ENCODE assay signal across 17 mouse cellular contexts in the genomic region with DNA sequence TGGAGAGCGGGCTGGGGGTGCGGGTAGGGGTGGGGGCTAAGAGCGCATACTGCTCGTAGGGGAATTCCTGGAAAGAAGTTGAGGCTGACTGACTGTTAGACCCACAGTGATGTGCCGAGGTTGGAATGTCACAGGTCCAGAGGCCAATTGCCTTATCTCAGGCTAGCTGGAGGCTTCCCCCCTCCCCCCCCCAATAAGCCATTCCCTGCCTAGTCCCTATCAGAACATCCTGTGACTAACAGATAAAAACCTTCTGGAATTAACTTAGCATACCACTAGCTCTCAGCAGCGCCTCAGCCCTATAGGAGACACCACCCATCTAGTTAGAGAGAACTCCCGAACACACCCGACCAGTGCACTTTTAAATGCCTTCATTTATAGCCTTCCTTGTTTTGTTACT. TPM values are rescaled to one million over a fixed set of nuclear protein-coding genes. Genes with fewer than 3 reads are reported as not detected.
DNase-seq lines count a peak whose midpoint lies in the region; ATAC-seq and TF ChIP-seq lines count a peak whose summit lies in the region.
"Had no signal": no experiment of that assay in that cellular context is flagged by ENCODE, and none has a peak within 500 bp of the region (broad histone marks: within the 10 kb centered on the region; RNA-seq: fewer than 3 reads in every experiment).

No protein-coding gene starts in this region.

- ATAC-seq in lung, postnatal 0 days, result no peak
- ATAC-seq in liver, embryonic 13.5 days (ENCODE audit: low read depth), result peak; percentile 96
- ATAC-seq in frontal cortex, adult (ENCODE audit: low TSS enrichment), result no peak
- ATAC-seq: activated CD4-positive, CD25-positive, alpha-beta regulatory T cell, adult 4 months; forebrain, postnatal 0 days had no signal

- H3K79me2 ChIP-seq in heart, adult 2 months (replicated peaks; ENCODE audit: control insufficient read depth, insufficient read depth, low read length), result no peaks in the 10 kb centered on the region

- H3K4me2 ChIP-seq in lung, postnatal 0 days (replicated peaks; ENCODE audit: low read depth, low read length), result no peak overlapping the region
- peak overlapping the region; percentile 66 for H3K4me2 ChIP-seq in liver, embryonic 13.5 days
- H3K4me2 ChIP-seq: hindbrain, embryonic 13.5 days had no signal

- 42% methylated on average over 8 of the region's 8 CpGs for WGBS in heart, adult 2 months
- WGBS in lung, postnatal 0 days, result 44% methylated on average over 8 of the region's 8 CpGs
- WGBS in liver, embryonic 13.5 days (ENCODE audit: insufficient replicate concordance), result 18% methylated on average over 8 of the region's 8 CpGs

- H3K36me3 ChIP-seq in heart, adult 2 months (ENCODE audit: control insufficient read depth, insufficient read depth, low read length), result peaks cover 11% of the 10 kb centered on the region
- no peaks in the 10 kb centered on the region for H3K36me3 ChIP-seq in lung, postnatal 0 days (ENCODE audit: insufficient read depth, low read length)
- no peaks in the 10 kb centered on the region for H3K36me3 ChIP-seq in liver, embryonic 13.5 days

- intact Hi-C loops in heart, adult 2 months (cut with DNase I), result loop anchor here (5.0 kb wide), 1 partner anchor 33 kb away; a partner anchor contains a TSS
- intact Hi-C loops in heart, postnatal 10 days (cut with DNase I), result no loop called here

- TF ChIP-seq EP300 in heart, adult 2 months (IDR thresholded peaks at IDR 0.05; ENCODE audit: insufficient read depth, low read depth, low read length), result peak; percentile 65
- no peak for TF ChIP-seq EP300 in lung, postnatal 0 days (IDR thresholded peaks at IDR 0.05)

- no peak for TF ChIP-seq CTCF in heart, adult 2 months (IDR thresholded peaks at IDR 0.05)
- TF ChIP-seq CTCF in lung, postnatal 0 days (IDR thresholded peaks at IDR 0.05), result no peak

- H3K27ac ChIP-seq in heart, adult 2 months, result peak overlapping the region; percentile 60
- no peak overlapping the region for H3K27ac ChIP-seq in lung, postnatal 0 days (ENCODE audit: low read length)
- peak overlapping the region; percentile 86 for H3K27ac ChIP-seq in liver, embryonic 13.5 days
- H3K27ac ChIP-seq: embryonic facial prominence, embryonic 10.5 days; hindbrain, embryonic 13.5 days had no signal

- no peak overlapping the region for H3K4me3 ChIP-seq in heart, adult 2 months
- no peak overlapping the region for H3K4me3 ChIP-seq in lung, postnatal 0 days (ENCODE audit: low read depth, low read length)
- peak overlapping the region; percentile 27 for H3K4me3 ChIP-seq in liver, embryonic 13.5 days (replicated peaks)
- H3K4me3 ChIP-seq: embryonic facial prominence, embryonic 10.5 days; hindbrain, embryonic 13.5 days had no signal

- no peaks in the 10 kb centered on the region for H3K9me3 ChIP-seq in lung, postnatal 0 days (ENCODE audit: low read length)
- H3K9me3 ChIP-seq in liver, embryonic 13.5 days (replicated peaks), result no peaks in the 10 kb centered on the region
- H3K9me3 ChIP-seq: embryonic facial prominence, embryonic 10.5 days; hindbrain, embryonic 13.5 days had no signal

- no peak overlapping the region for H3K9ac ChIP-seq in heart, adult 2 months (ENCODE audit: low read depth, low read length)
- H3K9ac ChIP-seq in lung, postnatal 0 days (replicated peaks; ENCODE audit: low read depth), result no peak overlapping the region
- peak overlapping the region; percentile 58 for H3K9ac ChIP-seq in liver, embryonic 13.5 days
- H3K9ac ChIP-seq: forebrain, postnatal 0 days; hindbrain, embryonic 13.5 days had no signal

- TF ChIP-seq POLR2A in heart, adult 2 months (IDR thresholded peaks at IDR 0.05; ENCODE audit: insufficient read depth, low read depth, low read length), result no peak

- no peaks in the 10 kb centered on the region for H3K27me3 ChIP-seq in heart, adult 2 months (ENCODE audit: control insufficient read depth, insufficient read depth, low read length)
- H3K27me3 ChIP-seq in lung, postnatal 0 days (replicated peaks; ENCODE audit: insufficient read depth, low read length), result peaks cover 23% of the 10 kb centered on the region
- H3K27me3 ChIP-seq in liver, embryonic 13.5 days, result no peaks in the 10 kb centered on the region
- H3K27me3 ChIP-seq: hindbrain, embryonic 13.5 days had no signal

- peaks cover 43% of the 10 kb centered on the region for H3K4me1 ChIP-seq in heart, adult 2 months (ENCODE audit: control insufficient read depth, insufficient read depth, low read length)
- peaks cover 12% of the 10 kb centered on the region; the same call in 1 of the 2 replicates for H3K4me1 ChIP-seq in lung, postnatal 0 days (ENCODE audit: insufficient read depth, low read depth, low read length)
- peaks cover 87% of the 10 kb centered on the region for H3K4me1 ChIP-seq in liver, embryonic 13.5 days (replicated peaks)

- DNase-seq in heart, adult 2 months, result no peak
- DNase-seq in heart, postnatal 10 days, result no peak
- peak; percentile 23 for DNase-seq in lung, postnatal 0 days (ENCODE audit: low spot score)
- no peak for DNase-seq in lung, adult 18-20 months
- DNase-seq in liver, embryonic 13.5 days, result peak; percentile 43
- DNase-seq in spleen, postnatal 14 days (ENCODE audit: low spot score in 2 of 2), result no peak
- no peak for DNase-seq in retina, embryonic 14.5 days (ENCODE audit: low spot score)
- DNase-seq: cerebellum, adult 11 months; forebrain, postnatal 0 days; kidney, postnatal 36 days; left cerebral cortex, postnatal 4 days; midbrain, embryonic 14.5 days; spleen, adult 18-20 months had no signal

RNA-seq across cellular contexts. Expression of a gene that starts 31.9 kb away (rescaled TPM):
- total RNA-seq in heart, adult 2 months (2021), result 10 to 100 TPM; 51.0 to 58.3 TPM
- polyA plus RNA-seq in heart, adult 2 months (2012; rRNA removed), result 27.0 and 37.1 TPM in 2 replicates
- total RNA-seq in heart, postnatal 10 days (2021), result 10 to 100 TPM; 59.7 to 65.1 TPM
- polyA plus RNA-seq in lung, postnatal 0 days (2015; fragmentation: Nextera tagmentation; extraction: Ambion mirVana), result 37.9 and 38.4 TPM in 2 replicates
- polyA plus RNA-seq in liver, embryonic 13.5 days (2015; fragmentation: Nextera tagmentation; extraction: Ambion mirVana), result 13.3 and 16.2 TPM in 2 replicates

Comparison
In these comparisons a context has a peak if more than half of its experiments do, and no peak if none do; other contexts are left out.
1. DNase-seq: peak in lung, postnatal 0 days (single experiment) and liver, embryonic 13.5 days (single experiment); none in heart, adult 2 months (0 of 2), heart, postnatal 10 days (0 of 2), lung, adult 18-20 months (0 of 2), spleen, postnatal 14 days (0 of 2) and retina, embryonic 14.5 days (single experiment).